Mouse (Mus musculus): ENCODE measurements at regions not wholly inside any gene's neighbourhood (a gene's known extent, or its start where the extent isn't known, plus 50 kb on each side); places are given as distances from the start of the nearest gene placed in this dataset.

- TF ChIP-seq POLR2A (IDR thresholded peaks at IDR 0.05; ENCODE audit: borderline replicate concordance, extremely low read depth, low read depth, low read length) (no peak), CTCF (IDR thresholded peaks at IDR 0.05; ENCODE audit: insufficient read depth, low read length) (no peak)
- Histone ChIP-seq H3K4me3 (replicated peaks; ENCODE audit: extremely low read depth, low read depth, low read length) (no peak overlapping the region), H3K4me1 (ENCODE audit: control insufficient read depth, insufficient read depth, low read length) (no peaks in the 10 kb centered on the region)
- no peak for DNase-seq
- WGBS = 82% methylated on average over 8 of the region's 8 CpGs
These were observed 132.7 kb downstream of the Otoa start for GRCm38 (mm10) chr7:121214181-121214580.

GRCm38 (mm10) chr7:121215032-121215431, 133.6 kb downstream of the Otoa start:
- DNase-seq = no peak
- 70% methylated on average over 3 of the region's 3 CpGs for WGBS
- Histone ChIP-seq H3K4me1 (ENCODE audit: control insufficient read depth, insufficient read depth, low read length) (no peaks in the 10 kb centered on the region), H3K4me3 (replicated peaks; ENCODE audit: extremely low read depth, low read depth, low read length) (no peak overlapping the region)
- TF ChIP-seq CTCF (IDR thresholded peaks at IDR 0.05; ENCODE audit: insufficient read depth, low read length) (no peak), POLR2A (IDR thresholded peaks at IDR 0.05; ENCODE audit: borderline replicate concordance, extremely low read depth, low read depth, low read length) (no peak)

- TF ChIP-seq POLR2A (IDR thresholded peaks at IDR 0.05; ENCODE audit: borderline replicate concordance, extremely low read depth, low read depth, low read length) (no peak), CTCF (IDR thresholded peaks at IDR 0.05; ENCODE audit: insufficient read depth, low read length) (no peak)
- no peaks in the 10 kb centered on the region for H3K4me1 ChIP-seq (ENCODE audit: control insufficient read depth, insufficient read depth, low read length)
- DNase-seq = no peak
- no peak overlapping the region for H3K4me3 ChIP-seq (replicated peaks; ENCODE audit: extremely low read depth, low read depth, low read length)
- 69% methylated on average over 1 of the region's 1 CpGs for WGBS
These were observed 134.3 kb downstream of the Otoa start for GRCm38 (mm10) chr7:121215735-121216134.

- no peak overlapping the region for H3K4me3 ChIP-seq (replicated peaks; ENCODE audit: extremely low read depth, low read depth, low read length)
- WGBS = 83% methylated on average over 10 of the region's 10 CpGs
- DNase-seq = no peak
- TF ChIP-seq POLR2A (IDR thresholded peaks at IDR 0.05; ENCODE audit: borderline replicate concordance, extremely low read depth, low read depth, low read length) (no peak), CTCF (IDR thresholded peaks at IDR 0.05; ENCODE audit: insufficient read depth, low read length) (no peak)
- no peaks in the 10 kb centered on the region for H3K4me1 ChIP-seq (ENCODE audit: control insufficient read depth, insufficient read depth, low read length)
These were observed 136.6 kb downstream of the Otoa start for GRCm38 (mm10) chr7:121218031-121218430.

- no peak for DNase-seq
- Histone ChIP-seq H3K4me1 (ENCODE audit: control insufficient read depth, insufficient read depth, low read length) (no peaks in the 10 kb centered on the region), H3K4me3 (replicated peaks; ENCODE audit: extremely low read depth, low read depth, low read length) (no peak overlapping the region)
- 91% methylated on average over 7 of the region's 7 CpGs for WGBS
- no peak for TF ChIP-seq POLR2A (IDR thresholded peaks at IDR 0.05; ENCODE audit: borderline replicate concordance, extremely low read depth, low read depth, low read length)
- TF ChIP-seq CTCF (IDR thresholded peaks at IDR 0.05; ENCODE audit: insufficient read depth, low read length) = no peak
These were observed 139.7 kb downstream of the Otoa start for GRCm38 (mm10) chr7:121221158-121221557.

GRCm38 (mm10) chr7:121231881-121232280, 150.4 kb downstream of the Otoa start:
- no peak for DNase-seq
- H3K4me1 ChIP-seq (ENCODE audit: control insufficient read depth, insufficient read depth, low read length) = no peaks in the 10 kb centered on the region
- no peak overlapping the region for H3K4me3 ChIP-seq (replicated peaks; ENCODE audit: extremely low read depth, low read depth, low read length)
- TF ChIP-seq CTCF (IDR thresholded peaks at IDR 0.05; ENCODE audit: insufficient read depth, low read length) (no peak), POLR2A (IDR thresholded peaks at IDR 0.05; ENCODE audit: borderline replicate concordance, extremely low read depth, low read depth, low read length) (no peak)
- 70% methylated on average over 3 of the region's 3 CpGs for WGBS

GRCm38 (mm10) chr7:121234831-121235230, 153.4 kb downstream of the Otoa start:
- Histone ChIP-seq H3K4me1 (ENCODE audit: control insufficient read depth, insufficient read depth, low read length) (no peaks in the 10 kb centered on the region), H3K4me3 (replicated peaks; ENCODE audit: extremely low read depth, low read depth, low read length) (no peak overlapping the region)
- no peak for DNase-seq
- 62% methylated on average over 6 of the region's 6 CpGs for WGBS
- TF ChIP-seq POLR2A (IDR thresholded peaks at IDR 0.05; ENCODE audit: borderline replicate concordance, extremely low read depth, low read depth, low read length) = no peak
- no peak for TF ChIP-seq CTCF (IDR thresholded peaks at IDR 0.05; ENCODE audit: insufficient read depth, low read length)

GRCm38 (mm10) chr7:121239731-121240130, 151.9 kb upstream of the Hs3st2 start:
- DNase-seq = no peak
- no peaks in the 10 kb centered on the region for H3K4me1 ChIP-seq (ENCODE audit: control insufficient read depth, insufficient read depth, low read length)
- no peak for TF ChIP-seq CTCF (IDR thresholded peaks at IDR 0.05; ENCODE audit: insufficient read depth, low read length)
- no peak for TF ChIP-seq POLR2A (IDR thresholded peaks at IDR 0.05; ENCODE audit: borderline replicate concordance, extremely low read depth, low read depth, low read length)
- WGBS = 71% methylated on average over 6 of the region's 6 CpGs
- no peak overlapping the region for H3K4me3 ChIP-seq (replicated peaks; ENCODE audit: extremely low read depth, low read depth, low read length)

- DNase-seq = no peak
- TF ChIP-seq CTCF (IDR thresholded peaks at IDR 0.05; ENCODE audit: insufficient read depth, low read length) (no peak), POLR2A (IDR thresholded peaks at IDR 0.05; ENCODE audit: borderline replicate concordance, extremely low read depth, low read depth, low read length) (no peak)
- H3K4me3 ChIP-seq (replicated peaks; ENCODE audit: extremely low read depth, low read depth, low read length) = no peak overlapping the region
- 76% methylated on average over 6 of the region's 6 CpGs for WGBS
- H3K4me1 ChIP-seq (ENCODE audit: control insufficient read depth, insufficient read depth, low read length) = no peaks in the 10 kb centered on the region
These were observed 143.8 kb upstream of the Hs3st2 start for GRCm38 (mm10) chr7:121247845-121248244.

- TF ChIP-seq CTCF (IDR thresholded peaks at IDR 0.05; ENCODE audit: insufficient read depth, low read length) (no peak), POLR2A (IDR thresholded peaks at IDR 0.05; ENCODE audit: borderline replicate concordance, extremely low read depth, low read depth, low read length) (no peak)
- no peak for DNase-seq
- H3K4me1 ChIP-seq (ENCODE audit: control insufficient read depth, insufficient read depth, low read length) = no peaks in the 10 kb centered on the region
- no peak overlapping the region for H3K4me3 ChIP-seq (replicated peaks; ENCODE audit: extremely low read depth, low read depth, low read length)
- 78% methylated on average over 2 of the region's 2 CpGs for WGBS
These were observed 134.2 kb upstream of the Hs3st2 start for GRCm38 (mm10) chr7:121257466-121257865.

All from lung, adult 2 months (tissue).